Mouse (Mus musculus) spleen, adult 2 months (tissue): ENCODE results near the gene Timd2.

ENCODE experiments used
- CTCF ChIP-seq: fragments of 200-500 bp; IDR thresholded peaks from 2 replicates; pipeline ENCODE4 v1.5.1; 2011; ENCODE audit warnings: mild to moderate bottlenecking, inconsistent platforms; ENCODE audit not compliant: insufficient read depth, insufficient read length, insufficient replicate concordance; ENCODE audit errors: extremely low read depth
- POLR2A ChIP-seq: fragments of 200-500 bp; IDR thresholded peaks from 2 replicates; pipeline ENCODE4 v1.6.1; 2011; ENCODE audit warnings: low read depth, low read length, inconsistent platforms

GRCm38 (mm10) chr11:46706664-46707356 is at the start of gene Timd2:
- TF ChIP-seq POLR2A (no peak), CTCF (no peak)
